Mouse (Mus musculus): ENCODE data around the gene Igsf23.

- TF ChIP-seq POLR2A (IDR thresholded peaks at IDR 0.05; ENCODE audit: low read depth, low read length) = no peak
- no peak for TF ChIP-seq CTCF (IDR thresholded peaks at IDR 0.05; ENCODE audit: extremely low read depth, insufficient read length, insufficient replicate concordance, low read depth, low read length)
These were observed 38.6 kb downstream of the Igsf23 start for GRCm38 (mm10) chr7:19911695-19912524.
